Mouse (Mus musculus) pancreas, adult 10 weeks (tissue): ENCODE measurements around the gene Itgb6. TPM values are rescaled to one million over a fixed set of nuclear protein-coding genes. Genes with fewer than 3 reads are reported as not detected.

ENCODE experiments used
- polyA plus RNA-seq: library from polyadenylated mRNA; stranded (reverse); fragments of 350-450 nt; fragmentation: Illumina TruSeq; extraction: RNeasy Lipid Tissue Mini Kit (QIAGEN cat#74804); gene quantifications from one replicate; pipeline ENCODE4 v1.2.3, GENCODE M21; 2015; ENCODE audit warnings: low read depth, low replicate concordance; ENCODE audit not compliant: insufficient read depth

Gene Itgb6
- polyA plus RNA-seq: 0.65 TPM

GRCm38 (mm10) chr2:60722514-60722913, at the start of gene Itgb6:
Gene Itgb6, minus strand, starts transcription at chr2:60722643.

GRCm38 (mm10) chr2:60552902-60553682, 169.4 kb downstream of the Itgb6 start, which contains the start of gene Pla2r1:
Gene Pla2r1, minus strand, starts transcription at chr2:60553308.

Other genes starting within 250 kb of the Itgb6 start
- gene Pla2r1, start 169.3 kb downstream of the Itgb6 start, polyA plus RNA-seq: 2.3 TPM
- 12.2 TPM for gene Rbms1, start 240.5 kb upstream of the Itgb6 start, polyA plus RNA-seq